Mouse (Mus musculus) ES-Bruce4 (cell line): Measurements from ENCODE around the gene Upp2. TPM values are rescaled to one million over a fixed set of nuclear protein-coding genes. Genes with fewer than 3 reads are reported as not detected.

Experiments
- H3K27ac ChIP-seq: 2 replicates; pipeline ENCODE4 v1.5.1; 2012; ENCODE audit warnings: low read length, inconsistent platforms; ENCODE audit not compliant: insufficient read depth
- H3K27me3 ChIP-seq: 2 replicates; pipeline ENCODE4 v1.6.1; 2012; ENCODE audit warnings: mild to moderate bottlenecking, low read length, inconsistent platforms; ENCODE audit not compliant: control insufficient read depth, poor library complexity, insufficient read depth, severe bottlenecking
- H3K36me3 ChIP-seq: 2 replicates; pipeline ENCODE4 v1.6.1; 2012; ENCODE audit warnings: inconsistent platforms, mild to moderate bottlenecking, low read length, moderate library complexity; ENCODE audit not compliant: control insufficient read depth, poor library complexity, insufficient read depth, severe bottlenecking
- H3K4me1 ChIP-seq: one replicate; pipeline ENCODE4 v1.8.1; 2011; ENCODE audit warnings: low read length; ENCODE audit not compliant: control insufficient read depth, insufficient read depth
- H3K4me3 ChIP-seq: 2 replicates; pipeline ENCODE4 v1.5.1; 2011; ENCODE audit warnings: low read depth, mild to moderate bottlenecking, low read length
- H3K9ac ChIP-seq: 2 replicates; pipeline ENCODE4 v1.6.1; 2012; ENCODE audit warnings: low read depth, mild to moderate bottlenecking, inconsistent platforms; ENCODE audit not compliant: poor library complexity, severe bottlenecking
- H3K9me3 ChIP-seq: replicated peaks from 2 replicates; pipeline ENCODE4 v1.6.1; 2012; ENCODE audit warnings: mild to moderate bottlenecking, low read length, inconsistent platforms; ENCODE audit not compliant: control insufficient read depth, poor library complexity, insufficient read depth, severe bottlenecking
- CTCF ChIP-seq: IDR thresholded peaks from one replicate; pipeline ENCODE4 v1.8.1; 2011; ENCODE audit warnings: low read depth, low read length
- EP300 ChIP-seq: IDR thresholded peaks from 2 replicates; pipeline ENCODE4 v1.6.1; 2011; ENCODE audit warnings: low read depth, low read length; ENCODE audit not compliant: insufficient read depth
- POLR2A ChIP-seq: IDR thresholded peaks from one replicate; pipeline ENCODE4 v1.8.1; 2011; ENCODE audit warnings: low read length; ENCODE audit not compliant: insufficient read depth
- polyA plus RNA-seq: library from polyadenylated mRNA; stranded (reverse); fragments of >200 nt; gene quantifications from 2 replicates; pipeline ENCODE4 v1.2.4, GENCODE M21; 2011; ENCODE audit warnings: low read depth; ENCODE audit not compliant: missing spikeins, insufficient read depth, insufficient read length

Gene Upp2
- polyA plus RNA-seq, 1 experiment: not detected

GRCm38 (mm10) chr2:58626136-58626769 lies 59.2 kb downstream of the Upp2 start:
- Histone ChIP-seq H3K4me1 (peaks cover 2% of the 10 kb centered on the region), H3K9me3 (peaks cover 11% of the 10 kb centered on the region), H3K36me3 (peaks cover 3% of the 10 kb centered on the region; the same call in 1 of the 2 replicates), H3K9ac (no peak overlapping the region), H3K4me3 (no peak overlapping the region), H3K27ac (peak overlapping the region; percentile 100), H3K27me3 (no peaks in the 10 kb centered on the region)
- TF ChIP-seq CTCF (no peak), EP300 (peak; percentile 83)

- peaks cover 3% of the 10 kb centered on the region; the same call in 1 of the 2 replicates for H3K36me3 ChIP-seq
- TF ChIP-seq EP300 (peak; percentile 66), CTCF (no peak)
- H3K4me3 ChIP-seq: no peak overlapping the region
- peak overlapping the region; percentile 100 for H3K27ac ChIP-seq
- peaks cover 9% of the 10 kb centered on the region for H3K9me3 ChIP-seq
- H3K9ac ChIP-seq: peak overlapping the region; percentile 58; the same call in 1 of the 2 replicates
- peaks cover 2% of the 10 kb centered on the region for H3K4me1 ChIP-seq
- H3K27me3 ChIP-seq: no peaks in the 10 kb centered on the region
Observed at GRCm38 (mm10) chr2:58627981-58628380, 60.9 kb downstream of the Upp2 start.

GRCm38 (mm10) chr2:58628993-58629392 lies 61.9 kb downstream of the Upp2 start:
- H3K27ac ChIP-seq: peak overlapping the region; percentile 27; the same call in 1 of the 2 replicates
- no peak overlapping the region for H3K9ac ChIP-seq
- no peaks in the 10 kb centered on the region for H3K27me3 ChIP-seq
- H3K9me3 ChIP-seq: no peaks in the 10 kb centered on the region
- H3K4me3 ChIP-seq: no peak overlapping the region
- no peaks in the 10 kb centered on the region for H3K36me3 ChIP-seq
- TF ChIP-seq POLR2A: no peak
- no peak for TF ChIP-seq CTCF
- TF ChIP-seq EP300: no peak
- H3K4me1 ChIP-seq: peaks cover 2% of the 10 kb centered on the region

- H3K4me1 ChIP-seq: peaks cover 2% of the 10 kb centered on the region
- no peaks in the 10 kb centered on the region for H3K27me3 ChIP-seq
- no peaks in the 10 kb centered on the region for H3K36me3 ChIP-seq
- H3K27ac ChIP-seq: peak overlapping the region; percentile 64; the same call in 1 of the 2 replicates
- H3K9ac ChIP-seq: no peak overlapping the region
- TF ChIP-seq POLR2A: no peak
- no peak for TF ChIP-seq EP300
- no peak for TF ChIP-seq CTCF
- no peak overlapping the region for H3K4me3 ChIP-seq
- H3K9me3 ChIP-seq: no peaks in the 10 kb centered on the region
Observed at GRCm38 (mm10) chr2:58629440-58629839, 62.3 kb downstream of the Upp2 start.

- TF ChIP-seq CTCF: no peak
- TF ChIP-seq EP300: no peak
- TF ChIP-seq POLR2A: no peak
- Histone ChIP-seq H3K9ac (no peak overlapping the region), H3K4me1 (no peaks in the 10 kb centered on the region), H3K9me3 (no peaks in the 10 kb centered on the region), H3K27me3 (no peaks in the 10 kb centered on the region), H3K4me3 (no peak overlapping the region), H3K36me3 (no peaks in the 10 kb centered on the region), H3K27ac (no peak overlapping the region)
Observed at GRCm38 (mm10) chr2:58633791-58634190, 66.7 kb downstream of the Upp2 start.

GRCm38 (mm10) chr2:58641761-58642555 lies 74.9 kb downstream of the Upp2 start:
- Histone ChIP-seq H3K9ac (no peak overlapping the region), H3K4me1 (no peaks in the 10 kb centered on the region), H3K27ac (no peak overlapping the region), H3K36me3 (no peaks in the 10 kb centered on the region), H3K4me3 (no peak overlapping the region), H3K27me3 (no peaks in the 10 kb centered on the region), H3K9me3 (no peaks in the 10 kb centered on the region)
- TF ChIP-seq CTCF: no peak
- no peak for TF ChIP-seq POLR2A
- TF ChIP-seq EP300: no peak
